Mouse (Mus musculus): ENCODE measurements around the gene 1700022I11Rik.

1700022I11Rik gene

DNA sequence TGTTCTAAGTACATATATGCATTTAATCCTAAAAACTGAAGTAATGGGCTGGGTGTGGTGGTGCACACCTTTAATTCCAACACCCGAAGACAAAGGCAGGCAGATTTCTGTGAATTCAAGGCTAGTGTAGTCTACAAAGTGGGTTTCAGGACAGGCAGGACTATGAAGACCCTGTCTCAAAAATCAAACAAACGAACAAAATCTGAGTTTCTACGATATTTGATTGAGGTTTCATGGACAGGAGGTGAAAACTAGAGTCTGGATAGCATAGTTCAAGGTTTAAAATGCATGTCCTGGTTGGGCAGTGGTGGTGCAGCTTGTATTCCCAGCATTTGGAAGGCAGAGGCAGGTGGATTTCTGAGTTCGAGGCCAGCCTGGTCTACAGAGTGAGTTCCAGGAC lies at the start of gene 1700022I11Rik:
Gene 1700022I11Rik (plus strand): TSS at position 301 of the 400 bp plus-strand sequence.
- no peak for DNase-seq (ENCODE audit: low spot score in 2 of 2)

DNA sequence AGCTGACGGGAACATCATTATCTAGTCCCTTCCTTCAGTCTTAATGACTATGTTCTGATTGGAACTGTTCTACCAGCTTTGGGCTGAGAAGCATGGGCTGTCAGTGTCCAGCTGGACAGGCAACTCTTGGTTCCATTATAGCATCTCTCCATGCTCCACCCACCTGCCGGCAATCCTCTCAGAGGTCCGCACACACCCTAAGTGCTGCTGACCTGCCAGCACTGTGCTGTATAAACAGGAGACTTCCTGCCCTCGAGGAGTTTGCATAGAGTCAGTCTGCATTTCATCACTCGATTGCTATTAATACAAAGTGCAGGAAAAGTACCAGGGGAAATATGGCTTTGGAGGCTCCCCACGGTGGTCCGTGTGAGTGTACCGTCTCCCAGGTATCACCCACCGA lies 48.7 kb upstream of the 1700022I11Rik start:
- DNase-seq (ENCODE audit: low spot score in 2 of 2), result peak in 1 of 2 experiments; percentile 37

DNA sequence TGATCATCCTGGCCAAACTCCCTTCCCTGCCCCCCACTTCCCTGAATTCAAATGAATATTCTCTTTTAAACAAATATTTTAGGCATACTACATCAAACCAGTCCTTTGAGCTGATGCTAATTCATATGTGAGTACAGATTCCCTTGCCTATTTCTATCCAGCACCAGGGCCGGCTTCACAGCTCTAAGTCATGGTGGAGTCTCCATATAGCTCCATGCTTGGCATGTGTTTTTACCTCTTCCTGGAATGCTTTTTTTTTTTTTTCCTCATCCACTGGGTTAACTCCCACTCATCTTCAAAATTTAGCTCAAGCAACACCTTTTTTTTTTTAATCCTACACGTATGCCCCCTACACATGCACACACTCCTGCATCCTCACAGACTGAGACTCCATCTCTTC lies 47.9 kb upstream of the 1700022I11Rik start:
- DNase-seq (ENCODE audit: low spot score in 2 of 2), result peak; percentile 60 to 83

DNA sequence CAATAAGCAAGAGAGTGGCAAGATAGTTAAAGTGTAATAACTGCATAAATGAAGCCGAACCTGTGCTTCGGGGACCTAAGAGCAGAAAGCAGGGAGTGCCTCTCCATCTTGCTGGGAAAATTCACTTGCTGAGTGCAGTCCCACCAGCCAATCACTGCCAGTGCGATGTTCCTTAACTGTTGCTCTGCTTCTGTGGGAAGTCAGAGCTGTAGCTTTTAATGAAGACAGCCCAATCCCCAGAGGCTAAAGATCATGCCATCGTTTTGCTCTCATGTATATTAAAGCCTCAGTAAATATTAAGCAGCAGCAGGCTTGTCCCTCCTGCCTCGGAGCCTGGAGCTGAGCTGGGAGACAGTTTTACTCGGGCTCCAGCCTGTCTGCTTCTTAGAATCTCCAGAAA lies 47.3 kb upstream of the 1700022I11Rik start:
- peak; percentile 24 to 51 for DNase-seq (ENCODE audit: low spot score in 2 of 2)

DNA sequence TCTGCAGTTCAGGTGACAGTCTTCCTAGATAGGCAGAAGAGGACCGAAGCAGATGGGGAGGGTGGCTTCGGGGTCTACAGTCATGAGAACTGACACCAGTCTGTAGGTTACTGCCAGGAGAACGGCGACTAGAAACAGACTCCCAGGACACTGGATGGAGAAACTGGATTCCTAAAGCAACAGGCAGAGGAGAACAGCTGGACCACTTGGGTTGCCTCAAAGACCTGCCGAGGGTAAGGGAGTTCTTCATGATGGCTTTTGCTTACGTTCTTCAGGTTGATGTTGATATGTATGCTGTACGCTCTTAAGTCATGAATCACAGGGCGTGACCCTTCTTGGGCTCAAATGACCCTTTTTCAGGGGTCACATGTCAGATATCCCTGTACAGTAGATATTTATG lies 46.9 kb upstream of the 1700022I11Rik start:
- DNase-seq (ENCODE audit: low spot score in 2 of 2), result peak in 1 of 2 experiments; percentile 32

DNA sequence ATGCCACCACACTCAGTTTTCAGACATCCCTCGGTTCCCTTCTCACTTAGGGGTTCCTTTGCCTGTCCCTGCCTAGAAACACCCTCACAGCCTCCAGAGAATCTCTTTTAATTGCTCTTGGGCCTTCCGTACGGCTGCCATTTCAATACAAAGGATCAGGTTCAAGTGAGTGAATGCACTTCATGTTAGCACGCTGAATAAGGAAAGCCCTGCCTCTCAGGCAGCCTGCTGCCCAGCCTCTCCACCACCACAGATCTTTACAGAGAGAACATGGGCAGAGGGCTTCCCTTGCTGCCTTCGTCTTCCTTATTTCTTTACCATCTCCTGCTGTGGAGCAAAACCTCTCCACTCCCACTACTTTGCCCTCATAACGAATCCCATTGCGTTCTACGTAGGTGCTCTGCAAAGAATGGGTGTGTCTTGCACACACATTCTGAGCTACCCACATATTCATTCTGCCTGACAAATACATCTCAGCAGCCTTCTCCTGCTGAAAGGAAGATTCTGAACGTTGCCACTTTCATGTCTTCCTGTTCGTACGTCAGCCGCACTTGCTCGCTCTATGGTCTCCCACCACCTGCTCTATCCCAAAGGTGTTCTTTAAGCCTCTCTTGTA lies 45.2 kb upstream of the 1700022I11Rik start:
- peak in 1 of 2 experiments; percentile 30 for DNase-seq (ENCODE audit: low spot score in 2 of 2)

DNA sequence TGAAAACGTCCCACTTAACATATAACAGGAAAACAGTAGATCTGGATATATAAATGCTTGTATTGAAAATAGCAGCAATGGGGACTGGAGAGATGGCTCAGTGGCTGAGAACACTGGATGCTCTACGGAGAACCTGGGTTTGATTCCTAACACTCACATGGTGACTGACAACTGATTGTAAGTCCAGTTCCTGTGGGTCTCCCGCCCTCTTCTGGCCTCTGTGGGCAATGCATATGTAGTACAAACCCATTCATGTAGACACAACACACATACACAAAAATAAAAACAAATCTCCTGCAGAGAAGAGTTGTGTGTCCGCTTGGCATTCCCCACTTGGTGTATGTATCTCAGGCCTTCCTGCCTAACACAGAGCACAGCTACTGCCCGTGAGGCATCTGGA lies 41.2 kb upstream of the 1700022I11Rik start:
- DNase-seq (ENCODE audit: low spot score in 2 of 2), result peak in 1 of 2 experiments; percentile 26

DNA sequence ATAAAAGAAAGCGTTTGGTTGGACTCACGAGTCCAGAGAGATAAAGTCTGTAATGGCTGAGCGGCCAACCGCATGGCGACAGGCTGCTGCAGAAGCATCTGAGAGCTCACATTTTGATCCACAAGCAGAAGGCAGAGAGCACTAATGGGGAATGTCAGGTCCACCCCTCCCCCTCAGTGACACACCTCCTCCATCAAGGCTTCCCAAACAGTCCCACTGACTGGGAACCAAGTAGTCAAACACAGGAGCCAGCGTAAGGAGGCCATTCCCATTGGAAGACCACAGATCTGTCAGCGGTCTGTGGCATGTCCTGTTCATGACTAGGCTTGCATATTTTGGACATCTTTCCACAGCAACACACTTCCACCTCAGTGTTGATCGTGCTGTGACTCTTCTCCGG lies 40.5 kb upstream of the 1700022I11Rik start:
- peak; percentile 19 to 23 for DNase-seq (ENCODE audit: low spot score in 2 of 2)

DNA sequence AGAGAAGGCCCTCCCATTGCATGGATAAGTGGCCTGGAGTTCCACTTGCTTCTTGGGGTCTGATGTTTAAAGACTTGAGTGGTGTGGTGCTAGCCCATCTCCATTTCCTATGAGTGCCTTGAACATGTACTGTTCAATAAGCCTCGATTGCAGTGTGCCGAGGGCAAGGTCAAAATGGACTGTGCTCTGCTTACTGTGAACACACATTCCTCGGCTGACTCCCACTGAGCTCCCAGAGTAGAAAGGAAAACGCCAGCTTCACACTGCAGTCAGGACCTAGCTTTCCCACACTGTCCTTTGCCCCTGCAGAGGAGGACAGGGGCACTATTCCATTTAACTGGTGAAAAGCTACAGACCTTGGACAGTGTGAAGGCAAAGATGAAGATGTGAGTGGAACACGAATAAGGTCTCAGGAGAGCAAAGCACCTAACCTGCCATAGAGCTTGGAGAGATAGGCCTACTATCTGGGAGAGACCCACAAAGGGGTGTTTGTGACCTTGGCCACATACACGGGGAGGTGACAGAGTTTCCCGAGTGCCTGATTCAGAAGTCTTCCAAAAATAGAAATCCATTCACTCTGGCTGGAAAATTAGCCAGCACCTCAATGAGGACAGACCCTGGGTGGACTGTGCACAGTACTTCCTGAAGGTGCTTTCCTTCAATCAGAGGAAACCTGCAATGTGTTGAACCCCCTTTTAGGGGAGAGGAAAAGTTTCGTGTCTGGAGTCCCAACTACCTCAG lies 37.0 kb upstream of the 1700022I11Rik start:
- DNase-seq (ENCODE audit: low spot score in 2 of 2), result peak in 1 of 2 experiments; percentile 19

DNA sequence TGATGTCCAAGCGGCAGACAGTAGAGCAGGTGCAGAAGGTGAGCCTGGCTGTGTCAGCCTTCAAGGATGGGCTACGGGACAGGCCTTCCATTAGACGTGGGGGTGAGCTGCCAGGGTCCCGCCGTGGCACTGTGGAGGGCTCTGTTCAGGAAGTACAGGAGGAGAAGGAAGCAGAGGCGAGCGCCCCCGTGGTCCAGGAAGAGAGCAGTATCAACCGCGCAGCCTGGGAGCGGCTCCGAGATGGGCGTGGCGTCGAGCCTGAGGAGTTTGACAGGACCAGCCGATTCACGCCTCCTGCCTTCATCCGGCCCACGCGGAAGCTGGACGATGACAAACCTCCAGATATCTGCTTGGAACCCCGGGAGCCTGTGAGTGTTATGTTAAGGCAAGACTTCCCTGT lies 35.8 kb upstream of the 1700022I11Rik start:
- peak; percentile 69 to 72 for DNase-seq (ENCODE audit: low spot score in 2 of 2)

DNA sequence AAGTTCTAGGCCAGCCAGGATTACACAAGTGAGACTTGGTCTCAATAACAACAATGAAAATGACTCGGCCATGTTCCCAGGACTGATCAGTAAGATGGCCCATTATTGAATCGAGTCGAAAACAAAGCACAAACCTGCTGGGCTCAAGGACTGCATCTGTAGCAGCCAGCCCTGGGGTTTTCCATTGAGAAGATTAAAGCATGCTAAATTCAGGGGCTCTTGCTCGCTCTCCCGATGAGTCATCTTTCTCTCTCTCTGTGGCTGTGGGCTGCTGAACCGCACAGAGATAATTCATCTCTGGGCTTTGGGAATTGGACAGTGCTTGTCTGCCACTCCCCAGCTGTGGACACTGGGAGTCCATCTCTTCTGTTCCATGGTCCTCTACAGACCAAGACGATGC lies 28.0 kb upstream of the 1700022I11Rik start:
- DNase-seq (ENCODE audit: low spot score in 2 of 2), result no peak

DNA sequence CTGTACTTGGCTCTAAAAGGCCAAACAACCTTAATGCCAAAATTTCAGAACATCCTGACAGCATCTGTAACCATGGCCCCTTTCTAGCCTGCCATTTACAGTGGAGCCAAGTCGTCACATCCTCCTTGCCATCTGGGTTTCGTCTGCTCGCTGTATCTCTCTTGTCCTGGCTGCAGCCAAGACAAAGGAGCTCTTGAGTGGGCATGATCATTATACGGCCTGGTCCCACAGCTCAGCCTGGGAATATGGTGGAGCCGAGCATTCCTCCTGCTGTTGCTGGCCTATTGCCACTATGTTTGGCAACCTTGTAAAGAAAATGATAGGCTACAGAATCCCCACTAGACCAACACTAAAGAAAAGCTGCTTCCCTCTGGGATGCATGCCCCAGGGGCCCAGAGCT lies 26.1 kb upstream of the 1700022I11Rik start:
- DNase-seq (ENCODE audit: low spot score in 2 of 2), result peak; percentile 61 to 73

DNA sequence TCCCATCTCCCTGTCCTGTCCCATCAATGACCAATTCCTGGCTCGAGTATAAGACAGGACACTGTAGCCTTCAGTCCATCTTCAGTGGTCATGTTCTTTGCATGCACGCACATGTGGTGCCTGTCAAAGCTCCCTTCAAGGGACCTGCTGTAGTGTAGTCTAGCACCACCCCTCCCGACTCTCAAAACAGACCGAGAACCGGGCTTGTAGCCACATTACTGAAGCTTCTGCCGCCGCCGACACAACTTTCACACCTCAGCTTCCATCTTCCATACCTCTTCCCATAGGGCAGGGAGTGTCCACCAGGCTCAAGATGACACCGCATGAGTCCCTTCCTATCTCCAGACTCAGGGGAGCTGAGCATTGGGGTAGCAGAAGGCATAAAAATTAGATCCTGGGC lies 25.2 kb upstream of the 1700022I11Rik start:
- DNase-seq (ENCODE audit: low spot score in 2 of 2), result no peak

DNA sequence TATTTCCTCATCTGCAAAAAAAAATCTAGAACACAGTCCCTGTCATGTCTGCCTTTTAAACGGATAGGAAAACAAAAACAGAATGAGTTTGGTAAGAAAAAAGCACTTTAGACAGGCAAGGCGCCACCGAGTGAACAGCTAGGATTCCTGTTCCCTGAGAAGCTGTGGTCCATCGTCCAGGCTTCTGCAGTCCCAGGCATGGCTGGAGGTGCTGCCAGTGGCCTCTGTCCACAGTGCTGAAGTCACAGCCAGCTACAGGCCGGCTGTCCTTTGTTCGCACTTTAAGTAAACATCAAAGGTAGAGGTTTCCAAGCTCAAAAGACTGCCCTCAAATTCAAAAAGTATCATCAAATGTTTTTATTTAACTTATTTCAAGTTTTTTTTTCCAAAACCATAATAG lies 24.4 kb upstream of the 1700022I11Rik start:
- DNase-seq (ENCODE audit: low spot score in 2 of 2), result no peak

DNA sequence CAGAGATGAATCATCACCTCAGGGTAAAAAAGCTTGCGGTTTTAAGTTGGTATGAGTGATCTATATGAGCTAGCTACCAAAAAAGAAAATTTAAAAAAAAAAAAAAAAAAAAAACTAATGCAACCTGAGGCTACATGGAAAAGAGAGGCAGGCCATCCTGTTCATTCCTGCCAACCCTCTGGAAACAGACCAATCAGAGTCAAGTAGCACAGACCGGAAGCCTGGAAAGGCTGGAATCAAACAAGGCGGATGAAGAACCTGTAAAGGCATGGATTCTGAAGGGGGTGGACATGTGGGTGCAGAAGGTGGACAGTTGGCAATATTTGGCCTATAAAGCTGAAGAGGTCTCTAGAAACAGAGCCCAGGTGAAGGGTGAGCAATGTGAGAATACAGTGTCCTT lies 24.0 kb upstream of the 1700022I11Rik start:
- peak in 1 of 2 experiments; percentile 74 for DNase-seq (ENCODE audit: low spot score in 2 of 2)

DNA sequence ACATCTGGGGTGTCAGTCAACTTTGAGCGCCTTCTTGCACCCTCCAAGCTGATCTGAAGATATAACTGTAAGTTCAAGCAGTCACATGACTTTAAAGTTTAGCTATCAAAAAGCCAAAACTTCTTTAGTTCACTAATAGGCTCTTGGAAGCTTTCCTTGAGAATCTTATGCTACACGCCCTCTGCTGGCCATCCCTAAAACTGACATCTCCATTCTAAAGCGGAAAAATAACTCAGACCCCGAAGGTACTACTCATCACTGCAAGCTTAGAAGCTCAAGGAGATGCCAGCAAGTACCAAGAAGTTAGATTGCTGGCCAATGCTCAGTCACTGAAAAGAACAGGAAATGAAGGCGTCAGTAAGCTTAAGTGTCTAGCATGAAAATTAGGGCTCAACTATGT lies 23.5 kb upstream of the 1700022I11Rik start:
- peak; percentile 88 to 90 for DNase-seq (ENCODE audit: low spot score in 2 of 2)

DNA sequence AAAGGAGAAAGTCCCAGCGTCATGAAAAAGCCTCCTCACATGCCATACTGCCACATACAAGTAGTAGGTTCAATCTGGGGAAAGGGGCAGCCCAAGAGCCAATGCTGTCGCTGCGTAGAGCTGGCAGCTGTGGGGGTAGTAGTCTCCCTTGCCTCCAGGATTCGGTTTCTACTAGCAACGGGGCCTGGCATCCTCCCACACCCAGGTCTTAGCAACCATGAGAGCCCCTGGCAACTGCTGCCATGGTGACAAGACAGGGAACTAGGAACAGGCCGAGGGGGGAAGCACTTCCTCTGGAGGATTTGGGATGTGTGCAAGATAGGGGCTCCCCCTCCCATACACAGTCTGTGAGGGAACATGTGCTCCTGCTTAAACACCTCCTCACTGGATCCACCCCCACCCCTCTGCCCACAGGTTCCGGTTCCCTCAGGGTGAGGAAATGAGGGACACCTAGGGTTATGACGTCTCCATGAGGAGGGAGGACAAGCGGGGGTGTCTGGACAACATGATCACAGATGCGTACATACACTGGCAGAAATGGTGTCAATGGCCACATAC lies 22.6 kb upstream of the 1700022I11Rik start:
- DNase-seq (ENCODE audit: low spot score in 2 of 2), result peak; percentile 97 to 99

DNA sequence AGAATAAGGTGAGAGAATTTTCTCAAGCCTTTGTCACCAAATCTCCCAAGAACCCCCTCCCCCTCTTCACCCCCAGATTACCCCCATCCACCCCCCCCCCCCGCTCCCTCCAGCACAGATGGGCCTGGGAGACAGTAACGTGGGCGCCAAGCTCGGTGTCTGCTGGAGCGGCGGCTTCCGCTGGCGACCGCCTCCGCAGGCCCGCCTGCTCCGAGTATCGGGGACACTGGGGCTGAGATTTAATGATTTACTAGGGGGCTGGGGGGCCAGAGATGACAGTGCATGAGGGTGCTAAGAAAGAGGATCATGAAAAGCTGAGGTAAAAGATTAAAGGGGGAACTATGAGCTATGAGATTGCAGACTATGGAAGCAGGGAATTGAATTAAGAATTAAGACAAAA lies 20.9 kb upstream of the 1700022I11Rik start:
- peak; percentile 75 to 76 for DNase-seq (ENCODE audit: low spot score in 2 of 2)

DNA sequence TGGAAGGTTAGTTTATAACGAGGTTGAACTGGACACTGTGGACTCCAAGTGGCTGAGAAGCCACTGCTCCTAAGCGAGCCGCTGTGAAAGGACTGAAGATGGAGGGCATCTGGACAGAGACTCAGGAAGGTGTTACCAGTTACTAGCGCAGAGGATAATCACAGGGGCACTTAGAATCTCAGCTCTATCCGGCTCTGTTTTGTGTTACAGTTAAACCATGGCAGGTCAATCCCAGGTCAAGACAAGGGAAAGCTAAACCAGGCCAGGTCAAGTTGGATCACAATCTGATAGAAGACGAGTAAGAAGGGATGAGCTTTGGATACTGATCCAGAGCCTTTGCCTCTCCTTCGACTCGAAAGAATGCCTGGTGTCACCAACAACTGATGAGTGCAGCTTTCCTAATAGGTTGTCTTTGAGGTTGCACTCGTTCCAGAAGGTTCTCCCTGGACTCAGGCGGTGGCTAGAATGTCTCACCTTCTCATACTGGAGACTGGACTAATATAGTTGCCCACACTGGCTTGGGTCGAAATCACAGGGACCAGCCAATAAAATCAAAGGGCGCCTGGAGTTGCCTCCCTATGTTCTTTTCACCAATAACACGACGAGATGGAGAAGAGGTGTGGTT lies 20.2 kb upstream of the 1700022I11Rik start:
- no peak for DNase-seq (ENCODE audit: low spot score in 2 of 2)

DNA sequence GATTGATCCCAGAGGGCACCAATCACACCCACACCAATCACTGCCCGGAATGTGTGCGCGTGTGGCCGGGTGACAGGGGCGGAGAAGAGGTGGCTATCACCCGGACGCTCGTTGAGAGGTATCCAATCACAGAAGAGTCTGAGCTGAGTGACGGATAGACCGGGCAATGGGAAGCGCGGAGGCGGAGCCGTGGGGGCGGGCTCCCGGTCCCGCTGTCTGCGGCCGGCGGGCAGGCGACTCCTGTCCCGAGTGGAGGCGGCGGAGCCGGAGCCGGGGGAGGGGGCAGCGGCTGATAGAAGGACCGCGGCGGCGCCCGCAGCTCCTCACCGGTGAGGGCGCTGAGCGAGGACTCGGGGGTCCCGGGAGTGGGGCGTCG lies 19.7 kb upstream of the 1700022I11Rik start, which contains the start of gene Dnajb5:
Gene Dnajb5 (plus strand): TSS at position 139 of the 376 bp plus-strand sequence.
- DNase-seq (ENCODE audit: low spot score in 2 of 2), result peak; percentile 99

DNA sequence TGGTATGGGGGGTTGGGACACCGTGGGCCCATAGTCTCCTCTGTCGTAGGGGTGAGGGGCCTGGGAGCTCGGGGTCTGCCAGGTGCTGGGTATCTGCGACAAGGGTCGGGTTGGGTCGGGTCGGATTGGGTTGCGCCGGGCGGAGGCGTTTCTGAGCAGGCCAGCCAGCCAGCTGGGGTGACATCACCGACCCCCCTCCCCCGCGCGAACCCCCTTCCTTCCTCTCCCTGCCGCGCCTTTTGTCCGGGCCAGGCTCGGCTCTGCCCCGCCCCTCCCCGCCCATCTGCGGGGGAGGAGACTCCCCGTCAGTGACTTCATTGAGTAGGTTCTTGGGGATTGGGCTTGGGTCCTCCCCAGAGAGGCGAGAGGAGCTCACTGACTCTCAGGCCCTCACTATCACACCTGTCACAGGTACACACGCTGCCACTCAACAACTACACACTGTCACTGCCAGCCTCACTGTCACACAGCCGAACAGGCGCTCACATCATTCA lies 19.3 kb upstream of the 1700022I11Rik start:
- peak; percentile 91 to 94 for DNase-seq (ENCODE audit: low spot score in 2 of 2)

Data from right cerebral cortex, postnatal 10 days (tissue).